Comparison of ENCODE assay signal across 28 mouse cellular contexts in genomic region chr14:111616824-111617223, GRCm38 (mm10). TPM values are rescaled to one million over a fixed set of nuclear protein-coding genes. Genes with fewer than 3 reads are reported as not detected.
"Had no signal": no experiment of that assay in that cellular context is flagged by ENCODE, and none has a peak within 500 bp of the region (broad histone marks: within the 10 kb centered on the region; RNA-seq: fewer than 3 reads in every experiment).

No protein-coding gene starts in this region.

- H3K4me1 ChIP-seq: heart, embryonic 13.5 days; heart, embryonic 15.5 days; kidney, embryonic 15.5 days; limb, embryonic 12.5 days; limb, embryonic 15.5 days; liver, embryonic 12.5 days had no signal

- H3K36me3 ChIP-seq: heart, embryonic 13.5 days; heart, embryonic 15.5 days; kidney, embryonic 15.5 days; limb, embryonic 12.5 days; limb, embryonic 15.5 days; liver, embryonic 12.5 days had no signal

- H3K9ac ChIP-seq: heart, embryonic 13.5 days; heart, embryonic 15.5 days; hindbrain, embryonic 14.5 days; kidney, embryonic 15.5 days; limb, embryonic 12.5 days; limb, embryonic 15.5 days; liver, embryonic 12.5 days; liver, embryonic 14.5 days had no signal

- H3K4me3 ChIP-seq: heart, adult 2 months; heart, embryonic 13.5 days; heart, embryonic 15.5 days; kidney, embryonic 15.5 days; limb, embryonic 12.5 days; limb, embryonic 15.5 days; liver, embryonic 12.5 days had no signal

- H3K9me3 ChIP-seq: heart, embryonic 13.5 days; heart, embryonic 15.5 days; kidney, embryonic 15.5 days; limb, embryonic 12.5 days; limb, embryonic 15.5 days; liver, embryonic 12.5 days had no signal

- ATAC-seq: hindbrain, embryonic 16.5 days; intestine, embryonic 16.5 days; liver, embryonic 12.5 days had no signal

- H3K4me2 ChIP-seq: heart, embryonic 11.5 days; heart, embryonic 13.5 days; heart, embryonic 15.5 days; hindbrain, embryonic 14.5 days; kidney, embryonic 15.5 days; limb, embryonic 12.5 days; limb, embryonic 15.5 days; liver, embryonic 12.5 days had no signal

- DNase-seq: gastrocnemius, postnatal 14 days; gastrocnemius, postnatal 36 days; heart, adult 11 months; heart, adult 2 months; heart, postnatal 14 days; heart, postnatal 36 days; kidney, adult 11 months; kidney, adult 2 months; kidney, adult 9 months; kidney, postnatal 14 days; kidney, postnatal 36 days; layer of hippocampus, adult 9-11 months; layer of hippocampus, postnatal 36 days; left cerebral cortex, postnatal 4 days had no signal

- H3K27ac ChIP-seq: heart, adult 2 months; heart, embryonic 13.5 days; heart, embryonic 15.5 days; hindbrain, embryonic 14.5 days; kidney, embryonic 15.5 days; kidney, postnatal 0 days; limb, embryonic 12.5 days; limb, embryonic 15.5 days; liver, embryonic 12.5 days; liver, embryonic 14.5 days had no signal

- H3K27me3 ChIP-seq: heart, embryonic 13.5 days; heart, embryonic 15.5 days; kidney, embryonic 15.5 days; limb, embryonic 12.5 days; limb, embryonic 15.5 days; liver, embryonic 12.5 days had no signal

RNA-seq across cellular contexts. Expression of gene Slitrk5, which starts 58.1 kb away (rescaled TPM):
- total RNA-seq: heart, adult 2 months; hematopoietic stem cell, adult 5-6 weeks; liver, adult 2 months had no signal
- polyA plus RNA-seq: liver, adult 2 months had no signal
